Mouse (Mus musculus): ENCODE data around the gene Scube1. TPM values are rescaled to one million over a fixed set of nuclear protein-coding genes. Genes with fewer than 3 reads are reported as not detected.

Gene Scube1
- polyA plus RNA-seq, 1 experiment from 2014 or later, result 12.6 TPM

- H3K9ac ChIP-seq (ENCODE audit: low read depth, low read length), result no peak overlapping the region
- no peak for DNase-seq (ENCODE audit: low spot score)
- no peaks in the 10 kb centered on the region for H3K9me3 ChIP-seq (ENCODE audit: control insufficient read depth, low read length)
- ATAC-seq (ENCODE audit: low read depth), result no peak
- H3K27ac ChIP-seq (replicated peaks; ENCODE audit: low read depth, low read length), result no peak overlapping the region
- WGBS, result 39% methylated on average over 5 of the region's 5 CpGs
- H3K36me3 ChIP-seq (ENCODE audit: control insufficient read depth, insufficient read depth, low read length), result no peaks in the 10 kb centered on the region
- H3K27me3 ChIP-seq (replicated peaks; ENCODE audit: control insufficient read depth, insufficient read depth, low read length), result no peaks in the 10 kb centered on the region
- H3K4me2 ChIP-seq (ENCODE audit: low read depth, low read length), result no peak overlapping the region
- peaks cover 11% of the 10 kb centered on the region; the same call in 1 of the 2 replicates for H3K4me1 ChIP-seq (ENCODE audit: control insufficient read depth, insufficient read depth, low read length)
- H3K4me3 ChIP-seq (ENCODE audit: low read depth, low read length), result no peak overlapping the region
These were observed 163.8 kb downstream of the Scube1 start for GRCm38 (mm10) chr15:83560941-83561477.

- peaks cover 6% of the 10 kb centered on the region; the same call in 1 of the 2 replicates for H3K4me1 ChIP-seq (ENCODE audit: control insufficient read depth, insufficient read depth, low read length)
- DNase-seq (ENCODE audit: low spot score) (peak; percentile 95), ATAC-seq (ENCODE audit: low read depth) (peak; percentile 94)
- peak overlapping the region; percentile 86 for H3K4me3 ChIP-seq (ENCODE audit: low read depth, low read length)
- no peaks in the 10 kb centered on the region for H3K9me3 ChIP-seq (ENCODE audit: control insufficient read depth, low read length)
- H3K27ac ChIP-seq (replicated peaks; ENCODE audit: low read depth, low read length), result peak overlapping the region; percentile 95
- H3K4me2 ChIP-seq (ENCODE audit: low read depth, low read length), result peak overlapping the region; percentile 80
- H3K36me3 ChIP-seq (ENCODE audit: control insufficient read depth, insufficient read depth, low read length), result peaks cover 7% of the 10 kb centered on the region; the same call in 1 of the 2 replicates
- H3K9ac ChIP-seq (ENCODE audit: low read depth, low read length), result peak overlapping the region; percentile 96
- H3K27me3 ChIP-seq (replicated peaks; ENCODE audit: control insufficient read depth, insufficient read depth, low read length), result no peaks in the 10 kb centered on the region
- WGBS, result under 1% methylated on average over 49 of the region's 74 CpGs
These were observed 169.5 kb downstream of the Scube1 start for GRCm38 (mm10) chr15:83555161-83555974.

Other genes starting within 250 kb of the Scube1 start
- 9.4 and 11.3 TPM in 2 replicates for gene Ttll1, start 214.1 kb downstream of the Scube1 start, polyA plus RNA-seq (2014; fragmentation: Nextera tagmentation; extraction: Ambion mirVana)
- gene Bik, start 198.2 kb downstream of the Scube1 start, polyA plus RNA-seq (2014; fragmentation: Nextera tagmentation; extraction: Ambion mirVana), result 5.2 and 5.6 TPM in 2 replicates
- gene Tspo, start 161.4 kb downstream of the Scube1 start, polyA plus RNA-seq (2014; fragmentation: Nextera tagmentation; extraction: Ambion mirVana), result 56.7 and 70.8 TPM in 2 replicates
- 34.9 and 37.1 TPM in 2 replicates for gene Mcat, start 161.2 kb downstream of the Scube1 start, polyA plus RNA-seq (2014; fragmentation: Nextera tagmentation; extraction: Ambion mirVana)
- 30.7 and 36.8 TPM in 2 replicates for gene Ttll12, start 129.9 kb downstream of the Scube1 start, polyA plus RNA-seq (2014; fragmentation: Nextera tagmentation; extraction: Ambion mirVana)
- 5.2 and 6.9 TPM in 2 replicates for gene Mpped1, start 54.4 kb upstream of the Scube1 start, polyA plus RNA-seq (2014; fragmentation: Nextera tagmentation; extraction: Ambion mirVana)